Mouse (Mus musculus): ENCODE results near the gene Cdx2. TPM values are rescaled to one million over a fixed set of nuclear protein-coding genes. Genes with fewer than 3 reads are reported as not detected.
A peak's percentile ranks its signal among the peaks of the same experiment; 100 is the strongest.

The Cdx2 gene
- total RNA-seq, 1 experiment from 2014 or later: 0.74 TPM

DNA sequence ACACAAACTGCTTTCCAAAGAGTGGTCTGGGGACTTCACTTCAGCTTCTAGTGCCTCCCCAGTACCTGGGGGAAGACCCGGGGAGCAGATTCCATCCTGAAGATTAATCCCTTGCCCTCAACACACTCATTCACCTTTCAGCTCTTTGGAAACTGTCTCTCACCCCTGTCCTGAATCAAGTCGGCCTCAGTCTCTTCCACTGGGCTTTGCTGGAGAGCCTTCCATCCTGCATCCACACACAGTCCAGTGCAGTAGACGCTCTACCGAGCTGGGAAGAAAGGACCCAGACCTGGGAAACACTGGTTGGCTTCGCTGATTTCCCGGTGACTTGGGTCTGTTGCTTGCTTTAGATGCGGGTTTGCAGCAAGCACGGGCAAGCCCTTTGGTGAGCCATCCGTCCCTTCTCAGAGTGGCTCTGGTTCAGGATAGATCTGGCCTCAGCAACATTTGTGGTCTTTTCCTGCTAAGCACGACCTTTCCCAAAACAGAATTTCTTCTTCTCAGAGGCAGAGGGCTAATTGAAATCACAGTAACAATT, 34.2 kb downstream of the Cdx2 start:
- ATAC-seq (replicated peaks in 1 of 2; ENCODE audit: insufficient read depth in 1 of 2, low FRiP score in 2 of 2, low TSS enrichment in 1 of 2, low read depth in 1 of 2, poor library complexity in 2 of 2, severe bottlenecking in 2 of 2): no peak

DNA sequence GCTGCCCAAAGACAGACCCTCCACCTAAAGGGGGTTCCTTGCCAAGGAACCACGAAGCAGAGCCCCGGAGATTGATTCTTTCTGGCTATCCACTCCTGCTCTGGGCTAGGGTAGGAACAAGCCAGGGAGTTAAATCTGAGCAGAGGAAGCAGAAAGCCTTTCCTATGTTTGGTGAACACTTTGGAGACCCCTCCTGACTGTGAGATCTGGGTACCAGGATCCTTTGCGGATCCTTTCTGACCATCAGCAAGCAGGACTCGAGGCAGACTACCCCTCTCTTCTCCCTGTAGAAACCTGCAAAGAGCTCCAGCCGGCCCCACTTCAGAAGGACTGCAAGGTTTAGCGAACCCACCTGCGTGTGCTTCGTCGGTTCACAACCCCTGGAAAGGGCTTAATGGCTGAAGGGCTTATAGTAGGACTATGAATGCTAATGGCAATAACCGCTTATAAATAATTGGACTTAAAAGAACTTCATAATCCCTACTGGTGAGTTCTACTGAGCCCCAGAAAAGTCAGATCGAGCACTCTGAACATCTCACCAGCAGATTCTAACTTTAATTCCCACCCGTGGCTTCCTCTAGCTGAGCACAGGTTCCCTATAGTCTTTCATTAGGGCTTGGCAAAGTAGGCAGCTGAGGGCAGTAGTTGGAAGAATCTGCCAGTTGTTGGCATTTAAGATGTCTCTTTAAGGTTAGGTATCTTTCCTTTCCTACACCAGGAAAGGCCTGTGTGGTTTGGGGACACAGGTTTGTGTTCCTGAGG, 34.8 kb downstream of the Cdx2 start:
- no peak for ATAC-seq (replicated peaks in 1 of 2; ENCODE audit: insufficient read depth in 1 of 2, low FRiP score in 2 of 2, low TSS enrichment in 1 of 2, low read depth in 1 of 2, poor library complexity in 2 of 2, severe bottlenecking in 2 of 2)

DNA sequence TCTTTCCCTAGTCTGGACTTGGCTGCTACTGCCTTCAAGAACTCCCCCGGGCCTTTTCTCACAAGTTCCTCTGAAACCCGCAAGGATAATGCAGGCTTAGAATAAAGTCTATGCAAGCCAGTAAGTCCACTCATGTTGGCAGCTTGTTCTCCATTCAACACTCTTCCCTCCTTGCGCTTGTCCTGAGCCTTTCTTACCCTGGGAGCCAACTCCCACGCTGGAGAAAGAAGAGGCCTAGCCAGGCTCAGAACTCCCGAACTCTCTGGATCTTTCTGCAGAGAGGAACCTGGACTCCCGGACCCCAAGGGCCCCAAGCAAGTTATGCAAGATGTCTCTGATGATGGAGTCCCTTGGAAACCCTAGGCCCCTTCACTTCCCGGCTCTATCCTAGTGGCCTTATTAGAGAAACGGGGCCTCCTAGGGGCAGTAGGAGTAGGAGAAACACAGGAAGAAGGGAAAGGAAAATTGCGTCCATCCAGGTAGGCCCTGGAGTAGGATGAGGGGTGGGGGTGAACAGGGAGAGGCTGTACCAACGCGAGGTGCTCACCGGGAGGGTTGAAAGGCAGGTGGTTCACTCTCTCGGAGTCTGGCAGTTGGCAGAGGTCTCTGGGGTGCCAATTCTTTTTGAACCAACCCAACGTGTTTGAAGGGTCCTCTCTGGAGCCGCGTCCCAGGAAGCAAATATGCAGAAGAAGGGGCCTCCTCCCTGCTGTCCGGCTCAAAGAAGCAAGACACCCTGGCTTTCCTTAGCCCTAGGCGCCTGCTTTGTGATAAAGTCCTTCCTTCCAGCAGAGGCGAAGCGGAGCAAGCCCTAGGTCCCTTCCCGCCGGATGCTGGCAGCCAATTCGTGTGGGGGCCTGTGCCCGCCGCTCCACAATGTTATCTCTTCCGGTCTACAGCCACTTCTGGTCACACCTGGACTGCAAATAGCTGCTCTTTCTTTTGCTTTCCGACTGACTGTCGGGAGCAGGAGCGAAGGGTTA, 36.1 kb downstream of the Cdx2 start:
- ATAC-seq (replicated peaks in 1 of 2; ENCODE audit: insufficient read depth in 1 of 2, low FRiP score in 2 of 2, low TSS enrichment in 1 of 2, low read depth in 1 of 2, poor library complexity in 2 of 2, severe bottlenecking in 2 of 2): no peak

DNA sequence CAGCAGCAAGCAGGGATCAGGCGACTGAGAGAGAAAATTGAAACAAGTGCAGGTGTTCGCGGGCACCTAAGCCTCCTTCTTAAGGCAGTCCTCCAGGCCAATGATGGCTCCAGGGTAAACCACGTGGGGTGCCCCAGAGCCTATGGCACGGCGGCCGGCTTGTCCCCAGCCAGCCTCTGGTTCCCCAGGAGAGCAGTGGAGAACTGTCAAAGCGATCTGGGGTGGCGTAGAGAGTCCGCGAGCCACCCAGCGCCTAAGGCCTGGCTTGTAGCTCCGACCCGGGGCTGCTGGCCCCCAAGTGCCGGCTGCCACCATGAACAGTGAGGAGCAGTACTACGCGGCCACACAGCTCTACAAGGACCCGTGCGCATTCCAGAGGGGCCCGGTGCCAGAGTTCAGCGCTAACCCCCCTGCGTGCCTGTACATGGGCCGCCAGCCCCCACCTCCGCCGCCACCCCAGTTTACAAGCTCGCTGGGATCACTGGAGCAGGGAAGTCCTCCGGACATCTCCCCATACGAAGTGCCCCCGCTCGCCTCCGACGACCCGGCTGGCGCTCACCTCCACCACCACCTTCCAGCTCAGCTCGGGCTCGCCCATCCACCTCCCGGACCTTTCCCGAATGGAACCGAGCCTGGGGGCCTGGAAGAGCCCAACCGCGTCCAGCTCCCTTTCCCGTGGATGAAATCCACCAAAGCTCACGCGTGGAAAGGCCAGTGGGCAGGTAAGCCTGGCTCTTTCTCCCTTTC, 37.0 kb downstream of the Cdx2 start, which contains the start of gene Pdx1:
TSS of gene Pdx1 (plus strand) at position 34 of the 747 bp plus-strand sequence.
- ATAC-seq (replicated peaks in 1 of 2; ENCODE audit: insufficient read depth in 1 of 2, low FRiP score in 2 of 2, low TSS enrichment in 1 of 2, low read depth in 1 of 2, poor library complexity in 2 of 2, severe bottlenecking in 2 of 2): peak; percentile 18 to 33; a peak in 1 of 4 replicates

DNA sequence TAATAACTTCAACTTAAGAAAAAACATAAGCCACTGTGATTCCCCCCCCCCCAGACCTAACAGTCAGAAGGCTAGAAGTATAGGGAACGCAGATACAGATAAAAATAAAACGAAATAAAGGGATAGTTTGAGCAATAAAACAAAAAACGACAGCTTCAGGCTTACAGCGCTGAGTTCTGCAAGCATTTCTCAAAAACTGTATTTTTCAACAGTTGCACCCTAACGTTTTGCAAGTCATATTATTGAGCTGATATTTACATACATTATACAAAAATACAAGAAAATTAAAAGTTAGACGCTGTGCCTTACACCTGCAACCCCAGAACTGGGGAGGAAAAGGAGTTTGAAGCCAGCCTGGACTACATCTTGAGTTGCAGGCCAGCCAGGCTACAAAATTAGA, 37.7 kb downstream of the Cdx2 start:
- ATAC-seq (replicated peaks in 1 of 2; ENCODE audit: insufficient read depth in 1 of 2, low FRiP score in 2 of 2, low TSS enrichment in 1 of 2, low read depth in 1 of 2, poor library complexity in 2 of 2, severe bottlenecking in 2 of 2): no peak

DNA sequence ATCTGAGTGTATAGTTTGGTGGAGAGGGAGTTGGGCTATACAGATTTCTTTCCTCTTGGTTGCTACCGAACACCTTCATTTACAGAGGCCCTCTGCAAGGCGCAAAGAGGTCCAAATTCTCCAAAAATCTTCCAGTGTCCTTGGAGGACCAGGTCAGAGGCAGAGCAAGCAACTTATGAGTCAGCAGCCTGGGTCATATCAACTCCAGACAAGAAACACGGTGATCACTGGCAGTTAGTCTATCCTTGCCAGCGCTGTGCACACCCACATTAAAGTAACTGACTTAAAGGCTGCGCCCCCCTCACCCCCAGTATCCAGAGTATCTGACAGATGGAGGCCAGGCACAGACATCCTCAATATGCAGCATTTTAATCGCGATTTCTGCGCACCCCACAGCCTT, 38.3 kb downstream of the Cdx2 start:
- no peak for ATAC-seq (replicated peaks in 1 of 2; ENCODE audit: insufficient read depth in 1 of 2, low FRiP score in 2 of 2, low TSS enrichment in 1 of 2, low read depth in 1 of 2, poor library complexity in 2 of 2, severe bottlenecking in 2 of 2)

DNA sequence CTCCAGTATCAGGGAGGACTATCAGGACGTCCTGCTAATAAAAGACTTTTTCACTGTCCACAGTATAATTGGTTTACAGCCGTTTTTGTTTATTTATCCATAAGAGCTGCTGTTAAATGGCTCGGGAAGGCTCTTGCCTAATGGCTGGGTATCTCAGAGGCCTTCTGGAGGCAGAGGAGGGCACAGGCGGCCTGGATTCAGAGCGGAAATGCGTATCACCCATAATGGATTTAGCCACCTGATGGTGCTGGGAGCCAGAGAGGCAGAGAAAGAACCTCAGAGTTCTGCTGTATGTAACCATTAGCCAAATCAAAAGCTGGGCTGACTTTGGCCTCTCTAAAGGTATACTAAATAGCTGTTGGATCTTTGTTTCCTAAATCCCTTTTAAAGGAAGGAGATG, 39.6 kb downstream of the Cdx2 start:
- no peak for ATAC-seq (replicated peaks in 1 of 2; ENCODE audit: insufficient read depth in 1 of 2, low FRiP score in 2 of 2, low TSS enrichment in 1 of 2, low read depth in 1 of 2, poor library complexity in 2 of 2, severe bottlenecking in 2 of 2)

DNA sequence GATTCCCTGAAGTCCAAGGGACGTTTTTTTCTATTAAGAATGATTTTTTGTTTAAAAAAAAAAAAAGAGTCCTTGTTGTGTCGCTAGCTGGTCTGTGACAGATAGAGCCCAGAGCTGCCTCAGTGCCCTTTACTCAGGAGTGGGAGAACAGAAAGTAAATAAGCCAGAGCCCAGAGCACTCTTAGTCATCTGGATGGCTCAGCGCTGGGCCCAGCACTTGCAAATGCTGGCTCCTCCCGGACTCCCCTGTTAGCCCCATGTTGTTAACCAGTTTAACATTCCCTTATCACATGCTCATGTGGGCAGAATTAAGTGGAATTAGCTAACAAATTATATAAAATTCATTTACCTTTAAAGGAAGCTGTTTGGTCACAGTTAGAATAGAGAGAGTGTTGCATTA, 43.1 kb downstream of the Cdx2 start:
- no peak for ATAC-seq (replicated peaks in 1 of 2; ENCODE audit: insufficient read depth in 1 of 2, low FRiP score in 2 of 2, low TSS enrichment in 1 of 2, low read depth in 1 of 2, poor library complexity in 2 of 2, severe bottlenecking in 2 of 2)

DNA sequence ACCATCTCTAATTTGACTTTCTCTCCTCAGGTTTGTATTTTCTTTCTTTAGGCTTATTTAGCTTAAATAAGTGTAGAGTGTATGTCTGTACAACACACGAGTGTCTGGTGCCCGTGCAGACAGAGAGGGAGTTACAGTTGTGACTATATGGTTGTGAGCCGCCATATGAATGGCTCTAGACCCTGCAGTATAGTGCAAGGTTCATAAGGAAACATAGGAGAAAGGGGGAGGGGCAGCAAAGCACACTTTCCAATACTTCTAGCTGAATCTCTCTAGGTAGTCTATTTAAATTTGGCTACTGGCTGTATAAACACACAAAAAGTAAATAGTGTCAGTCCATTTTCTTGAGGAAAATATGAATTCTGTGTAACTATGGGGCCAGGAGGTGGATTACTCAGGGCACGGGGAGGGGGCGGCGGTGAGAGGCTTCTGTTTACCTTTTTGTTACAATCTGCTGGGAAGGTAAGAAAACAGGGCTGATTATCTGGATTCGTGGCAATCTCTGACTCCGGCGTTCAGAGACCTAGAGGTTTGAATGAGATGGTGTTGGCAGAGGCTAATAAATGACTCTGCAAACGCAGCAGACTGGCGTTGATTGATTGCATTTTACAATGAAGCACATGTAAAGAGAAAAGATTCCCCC, 45.0 kb downstream of the Cdx2 start:
- no peak for ATAC-seq (replicated peaks in 1 of 2; ENCODE audit: insufficient read depth in 1 of 2, low FRiP score in 2 of 2, low TSS enrichment in 1 of 2, low read depth in 1 of 2, poor library complexity in 2 of 2, severe bottlenecking in 2 of 2)

DNA sequence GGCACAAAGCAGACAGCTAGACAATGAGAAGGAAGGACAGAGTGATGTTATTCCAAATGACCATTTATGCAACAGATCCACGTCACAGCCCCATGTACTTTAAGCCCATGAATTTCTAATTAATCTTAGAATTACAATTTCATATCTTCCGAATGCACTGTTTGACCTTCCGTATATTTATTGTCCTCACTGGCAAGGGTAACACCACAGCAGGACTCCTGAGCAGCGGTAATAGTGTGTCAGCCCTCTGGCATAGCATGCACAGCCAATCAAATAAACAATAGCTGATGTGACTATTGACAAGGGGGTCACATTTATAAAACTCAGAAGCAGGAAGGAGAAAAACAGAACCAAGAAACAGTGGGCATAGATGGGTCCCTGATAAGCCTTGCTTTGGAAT, 46.3 kb downstream of the Cdx2 start:
- no peak for ATAC-seq (replicated peaks in 1 of 2; ENCODE audit: insufficient read depth in 1 of 2, low FRiP score in 2 of 2, low TSS enrichment in 1 of 2, low read depth in 1 of 2, poor library complexity in 2 of 2, severe bottlenecking in 2 of 2)

DNA sequence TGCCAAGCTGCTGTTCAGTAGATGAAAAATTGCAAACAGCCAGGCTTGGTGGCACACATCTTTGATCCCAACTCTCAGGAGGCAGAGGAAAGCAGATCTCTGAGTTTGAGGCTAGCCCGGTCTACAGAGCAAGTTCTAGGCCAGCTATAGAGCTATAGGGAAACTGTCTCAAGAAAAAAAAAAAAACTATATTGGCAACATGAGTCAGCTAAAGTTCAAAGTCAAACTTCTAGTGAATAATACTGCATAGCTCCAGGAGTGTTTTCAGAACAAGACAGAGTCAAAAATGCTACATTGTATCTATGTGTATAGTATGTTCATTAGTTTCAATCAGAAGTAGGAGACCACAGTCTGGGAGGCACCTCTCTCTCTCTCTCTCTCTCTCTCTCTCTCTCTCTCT, 46.9 kb downstream of the Cdx2 start:
- no peak for ATAC-seq (replicated peaks in 1 of 2; ENCODE audit: insufficient read depth in 1 of 2, low FRiP score in 2 of 2, low TSS enrichment in 1 of 2, low read depth in 1 of 2, poor library complexity in 2 of 2, severe bottlenecking in 2 of 2)

Other genes starting within 250 kb of the Cdx2 start
- gene Lnx2, start 230.7 kb downstream of the Cdx2 start, total RNA-seq (2017): 3.6 and 4.4 TPM in 2 replicates
- 105 and 120 TPM in 2 replicates for gene Polr1d, start 230.2 kb downstream of the Cdx2 start, total RNA-seq (2017)
- gene Gsx1, start 118.6 kb downstream of the Cdx2 start, total RNA-seq (2017): not detected in 2 replicates
- not detected in 2 replicates for gene Pdx1, start 37.3 kb downstream of the Cdx2 start, total RNA-seq (2017)
- gene Urad, start 15.2 kb upstream of the Cdx2 start, total RNA-seq (2017): not detected in 2 replicates
- 260 and 358 TPM in 2 replicates for gene Flt3, start 93.2 kb upstream of the Cdx2 start, total RNA-seq (2017)
- gene Pan3, start 122.9 kb upstream of the Cdx2 start, total RNA-seq (2017): 364 and 387 TPM in 2 replicates

Measured in hematopoietic stem cell, adult 5-6 weeks (primary cell).